Comparison of ENCODE assay signal across 28 mouse cellular contexts in genomic region chr1:166524709-166525108, GRCm38 (mm10). TPM values are rescaled to one million over a fixed set of nuclear protein-coding genes. Genes with fewer than 3 reads are reported as not detected.
"Had no signal": no experiment of that assay in that cellular context is flagged by ENCODE, and none has a peak within 500 bp of the region (broad histone marks: within the 10 kb centered on the region; RNA-seq: fewer than 3 reads in every experiment).

No protein-coding gene starts in this region.

RNA-seq across cellular contexts. Expression of gene Gm4846, which starts 27.3 kb away (rescaled TPM):
- total RNA-seq: forebrain, postnatal 0 days; gastrocnemius, adult 18-20 months; gastrocnemius, adult 2 months; gastrocnemius, adult 8-10 months; gastrocnemius, postnatal 10 days; gastrocnemius, postnatal 14 days; gastrocnemius, postnatal 25 days; gastrocnemius, postnatal 36 days; gastrocnemius, postnatal 4 days; heart, adult 18-20 months; heart, adult 2 months; heart, adult 8-10 months had no signal
- polyA plus RNA-seq: cortical plate, adult 2 months; embryonic facial prominence, embryonic 10.5 days; embryonic facial prominence, embryonic 11.5 days; embryonic facial prominence, embryonic 13.5 days; embryonic facial prominence, embryonic 14.5 days; embryonic facial prominence, embryonic 15.5 days; erythroblast, embryonic 14.5 days; forebrain, embryonic 10.5 days; forebrain, embryonic 11.5 days; forebrain, embryonic 12.5 days; forebrain, embryonic 13.5 days; forebrain, embryonic 14.5 days; forebrain, embryonic 15.5 days; forebrain, embryonic 16.5 days; forebrain, postnatal 0 days; frontal cortex, adult 2 months; heart, adult 2 months; heart, embryonic 10.5 days had no signal
